Mouse (Mus musculus) MEL (cell line): ENCODE measurements around the gene Cyp2d10. TPM values are rescaled to one million over a fixed set of nuclear protein-coding genes. Genes with fewer than 3 reads are reported as not detected.

ENCODE experiments used
- DNase-seq: peaks from one replicate; pipeline ENCODE4 v3.0.0; 2011; ENCODE audit warnings: low read depth, low spot score
- H3K27ac ChIP-seq: 2 replicates; pipeline ENCODE4 v1.5.1; 2012; ENCODE audit warnings: low read depth, mild to moderate bottlenecking, control low read depth, low read length, moderate library complexity; ENCODE audit not compliant: control insufficient read depth
- H3K27me3 ChIP-seq, 2 experiments: fragments of 150-350 bp in 1 of 2; sonication (generic) in 1 of 2; 2 replicates each; pipeline ENCODE4 v1.6.1; 2012; ENCODE audit warnings: low read length in 2 of 2, mild to moderate bottlenecking in 2 of 2, improper control_type of control experiment in 1 of 2, moderate library complexity in 1 of 2; ENCODE audit not compliant: insufficient read depth in 2 of 2, control insufficient read depth in 1 of 2
- H3K36me3 ChIP-seq, 2 experiments: 2 replicates each; pipeline ENCODE4 v1.6.1; 2012 to 2014; ENCODE audit warnings: low read length in 2 of 2, improper control_type of control experiment in 1 of 2, inconsistent platforms in 1 of 2, mild to moderate bottlenecking in 1 of 2; ENCODE audit not compliant: insufficient read depth in 2 of 2, control insufficient read depth in 1 of 2
- H3K4me1 ChIP-seq, 2 experiments: fragments of 150-350 bp in 1 of 2; sonication (generic) in 1 of 2; 2 replicates each; pipeline ENCODE4 v1.6.1; 2012; ENCODE audit warnings: low read length in 2 of 2, improper control_type of control experiment in 1 of 2, mild to moderate bottlenecking in 1 of 2; ENCODE audit not compliant: insufficient read depth in 2 of 2, control insufficient read depth in 1 of 2
- H3K4me3 ChIP-seq, 2 experiments: fragments of 150-350 bp in 1 of 2; sonication (generic) in 1 of 2; 2 replicates each; pipeline ENCODE4 v1.5.1; 2012; ENCODE audit warnings: low read depth in 2 of 2, low read length in 2 of 2, mild to moderate bottlenecking in 2 of 2, moderate library complexity in 2 of 2, control low read depth in 1 of 2, improper control_type of control experiment in 1 of 2; ENCODE audit not compliant: control insufficient read depth in 1 of 2, insufficient read depth in 1 of 2
- H3K79me2 ChIP-seq: 2 replicates; pipeline ENCODE4 v1.6.1; 2012; ENCODE audit warnings: mild to moderate bottlenecking, low read length, moderate library complexity; ENCODE audit not compliant: control insufficient read depth, poor library complexity, insufficient read depth
- H3K9ac ChIP-seq: 2 replicates; pipeline ENCODE4 v1.6.1; 2012; ENCODE audit warnings: low read depth, mild to moderate bottlenecking, control low read depth, low read length, moderate library complexity; ENCODE audit not compliant: control insufficient read depth, poor library complexity, severe bottlenecking
- H3K9me3 ChIP-seq: fragments of 150-350 bp; sonication (generic); replicated peaks from 2 replicates; pipeline ENCODE4 v1.6.1; 2012; ENCODE audit warnings: mild to moderate bottlenecking, low read length, improper control_type of control experiment, moderate library complexity; ENCODE audit not compliant: insufficient read depth
- CHD1 ChIP-seq: IDR thresholded peaks from 2 replicates; pipeline ENCODE4 v1.6.1; 2012; ENCODE audit warnings: low read depth, mild to moderate bottlenecking, inconsistent platforms, low read length, improper control_type of control experiment
- CTCF ChIP-seq, 3 experiments: IDR thresholded peaks in 2 of 3; conservative IDR thresholded peaks in 1 of 3; 2 replicates each; pipeline ENCODE4 v1.5.1; 2011 to 2012; ENCODE audit warnings: low read length in 3 of 3, low read depth in 2 of 3, mild to moderate bottlenecking in 2 of 3, improper control_type of control experiment in 1 of 3, inconsistent platforms in 1 of 3, mixed read lengths in 1 of 3, moderate library complexity in 1 of 3; ENCODE audit not compliant: control insufficient read depth in 1 of 3, insufficient read depth in 1 of 3, poor library complexity in 1 of 3, severe bottlenecking in 1 of 3
- E2F4 ChIP-seq: IDR thresholded peaks from 2 replicates; pipeline ENCODE4 v1.6.1; 2011; ENCODE audit warnings: low read depth, low read length, improper control_type of control experiment, borderline replicate concordance
- ELF1 ChIP-seq: IDR thresholded peaks from 2 replicates; pipeline ENCODE4 v1.6.1; 2014; ENCODE audit warnings: low read depth, mild to moderate bottlenecking, inconsistent platforms, low read length, improper control_type of control experiment, moderate library complexity
- EP300 ChIP-seq, 2 experiments: IDR thresholded peaks; 2 replicates each; pipeline ENCODE4 v1.6.1; 2011; ENCODE audit warnings: improper control_type of control experiment in 2 of 2, low read length in 2 of 2, low read depth in 1 of 2, mild to moderate bottlenecking in 1 of 2
- GATA1 ChIP-seq: IDR thresholded peaks from 2 replicates; pipeline ENCODE4 v1.6.1; 2011; ENCODE audit warnings: low read depth, low read length, improper control_type of control experiment
- HCFC1 ChIP-seq: IDR thresholded peaks from 2 replicates; pipeline ENCODE4 v1.6.1; 2012; ENCODE audit warnings: low read depth, mild to moderate bottlenecking, inconsistent platforms, low read length, improper control_type of control experiment, moderate library complexity
- KAT2A ChIP-seq: conservative IDR thresholded peaks from 2 replicates; pipeline ENCODE4 v1.6.1; 2012; ENCODE audit warnings: low read depth, low read length, improper control_type of control experiment, inconsistent platforms
- MYB ChIP-seq: IDR thresholded peaks from 2 replicates; pipeline ENCODE4 v1.6.1; 2011; ENCODE audit warnings: mild to moderate bottlenecking, low read depth, low read length, improper control_type of control experiment
- MYC ChIP-seq: IDR thresholded peaks from 2 replicates; pipeline ENCODE4 v1.6.1; 2011; ENCODE audit warnings: low read depth, mild to moderate bottlenecking, low read length, improper control_type of control experiment, moderate library complexity
- NRF1 ChIP-seq: IDR thresholded peaks from 2 replicates; pipeline ENCODE4 v1.6.1; 2014; ENCODE audit warnings: low read depth, mild to moderate bottlenecking, inconsistent platforms, low read length, improper control_type of control experiment, moderate library complexity; ENCODE audit not compliant: poor library complexity, insufficient read depth, severe bottlenecking
- POLR2A ChIP-seq, 2 experiments: IDR thresholded peaks; 2 replicates each; pipeline ENCODE4 v1.6.1; 2011 to 2012; ENCODE audit warnings: low read length in 2 of 2, mild to moderate bottlenecking in 2 of 2, control low read depth in 1 of 2, improper control_type of control experiment in 1 of 2, low read depth in 1 of 2, moderate library complexity in 1 of 2; ENCODE audit not compliant: control insufficient read depth in 1 of 2, insufficient read depth in 1 of 2, poor library complexity in 1 of 2
- POLR2AphosphoS2 ChIP-seq: IDR thresholded peaks from 2 replicates; pipeline ENCODE4 v1.6.1; 2011; ENCODE audit warnings: low read length, improper control_type of control experiment
- POLR2AphosphoS5 ChIP-seq: IDR thresholded peaks from 2 replicates; pipeline ENCODE4 v1.6.1; 2012; ENCODE audit warnings: low read depth, borderline replicate concordance, mild to moderate bottlenecking, inconsistent platforms, low read length, moderate library complexity, mixed read lengths
- RAD21 ChIP-seq: IDR thresholded peaks from 2 replicates; pipeline ENCODE4 v1.6.1; 2011; ENCODE audit warnings: mild to moderate bottlenecking, low read depth, low read length, improper control_type of control experiment
- RCOR1 ChIP-seq: IDR thresholded peaks from 2 replicates; pipeline ENCODE4 v1.6.1; 2012; ENCODE audit warnings: low read depth, mild to moderate bottlenecking, inconsistent platforms, low read length, improper control_type of control experiment
- SIN3A ChIP-seq: IDR thresholded peaks from 2 replicates; pipeline ENCODE4 v1.6.1; 2012; ENCODE audit warnings: low read length, improper control_type of control experiment, inconsistent platforms
- SMC3 ChIP-seq: IDR thresholded peaks from 2 replicates; pipeline ENCODE4 v1.6.1; 2011; ENCODE audit warnings: low read depth, low read length, improper control_type of control experiment
- TAL1 ChIP-seq: IDR thresholded peaks from 2 replicates; pipeline ENCODE4 v1.6.1; 2012; ENCODE audit warnings: mild to moderate bottlenecking, inconsistent platforms, low read length, moderate library complexity, mixed read lengths
- TBP ChIP-seq: IDR thresholded peaks from 2 replicates; pipeline ENCODE4 v1.8.0; 2011; ENCODE audit warnings: low read depth, low read length, improper control_type of control experiment
- TCF12 ChIP-seq: IDR thresholded peaks from 2 replicates; pipeline ENCODE4 v1.6.1; 2014; ENCODE audit warnings: low read depth, mild to moderate bottlenecking, inconsistent platforms, low read length, improper control_type of control experiment, moderate library complexity
- USF1 ChIP-seq: IDR thresholded peaks from 2 replicates; pipeline ENCODE4 v1.6.1; 2014; ENCODE audit warnings: low read depth, mild to moderate bottlenecking, inconsistent platforms, low read length, improper control_type of control experiment, moderate library complexity
- USF2 ChIP-seq, 2 experiments: IDR thresholded peaks; 2 replicates each; pipeline ENCODE4 v1.6.1; 2011 to 2012; ENCODE audit warnings: improper control_type of control experiment in 2 of 2, low read length in 2 of 2, borderline replicate concordance in 1 of 2, inconsistent platforms in 1 of 2, low read depth in 1 of 2, mild to moderate bottlenecking in 1 of 2; ENCODE audit not compliant: insufficient read depth in 1 of 2
- ZC3H11A ChIP-seq: IDR thresholded peaks from 2 replicates; pipeline ENCODE4 v1.6.1; 2012; ENCODE audit warnings: low read depth, mild to moderate bottlenecking, inconsistent platforms, low read length, improper control_type of control experiment
- ZKSCAN1 ChIP-seq: IDR thresholded peaks from 2 replicates; pipeline ENCODE4 v1.6.1; 2012; ENCODE audit warnings: low read depth, mild to moderate bottlenecking, inconsistent platforms, low read length, improper control_type of control experiment, moderate library complexity
- ZMIZ1 ChIP-seq: IDR thresholded peaks from 2 replicates; pipeline ENCODE4 v1.6.1; 2012; ENCODE audit warnings: low read depth, mild to moderate bottlenecking, inconsistent platforms, low read length, improper control_type of control experiment, moderate library complexity
- polyA plus RNA-seq, 2 experiments: library from polyadenylated mRNA; stranded (reverse) in 1 of 2; unstranded in 1 of 2; fragments of >175 nt in 1 of 2; fragments of >200 nt in 1 of 2; gene quantifications; 2 replicates each; pipeline versions ENCODE4 v1.2.1 to v1.2.4; 2012; ENCODE audit warnings: low replicate concordance in 2 of 2, low read depth in 1 of 2; ENCODE audit not compliant: insufficient read length in 2 of 2, insufficient read depth in 1 of 2, missing spikeins in 1 of 2
- total RNA-seq: library from RNA; depleted of rRNA; stranded (reverse); fragments of 300-350 nt; gene quantifications from 2 replicates; pipeline ENCODE4 v1.2.3, GENCODE M21; 2012

Gene Cyp2d10
- total and polyA plus RNA-seq, 3 experiments, result not detected

GRCm38 (mm10) chr15:82416797-82417789 is 10.1 kb upstream of the Cyp2d10 start:
- peak; percentile 35 for DNase-seq
- no peak overlapping the region for H3K9ac ChIP-seq
- H3K27ac ChIP-seq, result no peak overlapping the region
- no peaks in the 10 kb centered on the region for H3K9me3 ChIP-seq
- no peaks in the 10 kb centered on the region for H3K79me2 ChIP-seq
- H3K27me3 ChIP-seq, result peaks cover 0 to 1% of the 10 kb centered on the region in 2 experiments; a peak in 2 of 4 replicates
- no peaks in the 10 kb centered on the region for H3K36me3 ChIP-seq
- TF ChIP-seq POLR2AphosphoS2 (no peak), TCF12 (no peak), CTCF (IDR thresholded peaks at IDR 0.05 in 2 of 3, conservative IDR thresholded peaks at IDR 0.05 in 1 of 3; ENCODE audit: control insufficient read depth in 1 of 3, insufficient read depth in 1 of 3, low read depth in 2 of 3, low read length in 3 of 3, poor library complexity in 1 of 3, severe bottlenecking in 1 of 3) (peak; percentile 25 to 70 (median 63); a peak in 4 of 6 replicates), EP300 (IDR thresholded peaks at IDR 0.05; ENCODE audit: low read depth in 1 of 2, low read length in 2 of 2) (no peak), POLR2A (IDR thresholded peaks at IDR 0.05; ENCODE audit: control insufficient read depth in 1 of 2, insufficient read depth in 1 of 2, low read depth in 1 of 2, low read length in 2 of 2, poor library complexity in 1 of 2) (no peak), E2F4 (no peak), RAD21 (peak; percentile 65), GATA1 (no peak), MYC (no peak), TBP (no peak), SMC3 (peak; percentile 73), ZKSCAN1 (no peak), ELF1 (no peak), CHD1 (no peak), ZMIZ1 (no peak), POLR2AphosphoS5 (no peak), USF2 (IDR thresholded peaks at IDR 0.05; ENCODE audit: borderline replicate concordance in 1 of 2, insufficient read depth in 1 of 2, low read depth in 1 of 2, low read length in 2 of 2) (no peak), ZC3H11A (peak; percentile 61), HCFC1 (no peak), RCOR1 (no peak), NRF1 (no peak), TAL1 (no peak), MYB (no peak), KAT2A (no peak), USF1 (no peak), SIN3A (no peak)
- no peaks in the 10 kb centered on the region for H3K4me1 ChIP-seq
- H3K4me3 ChIP-seq, result no peak overlapping the region
